18 mouse cellular contexts compared by ENCODE assay signal in the genomic region with DNA sequence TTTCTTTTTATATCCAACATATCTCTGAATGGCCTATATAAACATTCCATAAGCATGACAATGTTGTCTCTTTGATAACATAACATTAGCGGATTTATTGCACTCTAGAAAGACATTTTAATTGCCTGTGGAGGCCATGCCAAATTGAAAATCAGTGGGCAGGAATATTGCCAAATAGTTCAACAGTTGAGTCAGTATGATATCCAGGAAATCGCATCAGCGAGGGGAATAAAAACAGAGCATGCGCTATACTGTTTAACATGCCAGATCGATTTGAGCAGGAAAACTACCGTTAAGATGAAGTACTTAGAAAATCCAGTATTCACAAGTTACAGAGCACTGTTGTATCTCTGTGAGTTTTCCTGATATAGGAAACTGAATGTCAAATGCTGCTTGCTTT.
DNase-seq lines count a peak whose midpoint lies in the region; ATAC-seq and TF ChIP-seq lines count a peak whose summit lies in the region.
"Had no signal": no experiment of that assay in that cellular context is flagged by ENCODE, and none has a peak within 500 bp of the region (broad histone marks: within the 10 kb centered on the region; RNA-seq: fewer than 3 reads in every experiment).

No protein-coding gene starts in this region.

- H3K4me3 ChIP-seq in embryonic facial prominence, embryonic 13.5 days = no peak overlapping the region
- H3K4me3 ChIP-seq in embryonic facial prominence, embryonic 10.5 days = no peak overlapping the region
- no peak overlapping the region for H3K4me3 ChIP-seq in hindbrain, postnatal 0 days (ENCODE audit: low read length)
- H3K4me3 ChIP-seq in hindbrain, embryonic 12.5 days = no peak overlapping the region
- no peak overlapping the region for H3K4me3 ChIP-seq in neural tube, embryonic 13.5 days
- H3K4me3 ChIP-seq in gastrocnemius, adult 2 months = no peak overlapping the region
- H3K4me3 ChIP-seq: heart, adult 2 months; liver, embryonic 13.5 days; megakaryocyte, embryonic 14.5 days had no signal

- H3K27me3 ChIP-seq in embryonic facial prominence, embryonic 13.5 days = no peaks in the 10 kb centered on the region
- H3K27me3 ChIP-seq in embryonic facial prominence, embryonic 10.5 days (replicated peaks; ENCODE audit: low read depth, poor library complexity, severe bottlenecking) = no peaks in the 10 kb centered on the region
- H3K27me3 ChIP-seq in hindbrain, postnatal 0 days (ENCODE audit: insufficient read depth, low read length) = no peaks in the 10 kb centered on the region
- no peaks in the 10 kb centered on the region for H3K27me3 ChIP-seq in hindbrain, embryonic 12.5 days
- no peaks in the 10 kb centered on the region for H3K27me3 ChIP-seq in neural tube, embryonic 13.5 days
- H3K27me3 ChIP-seq: CH12.LX; liver, embryonic 13.5 days; megakaryocyte, embryonic 14.5 days had no signal

- H3K9me3 ChIP-seq in embryonic facial prominence, embryonic 13.5 days = no peaks in the 10 kb centered on the region
- H3K9me3 ChIP-seq in embryonic facial prominence, embryonic 10.5 days = no peaks in the 10 kb centered on the region
- no peaks in the 10 kb centered on the region for H3K9me3 ChIP-seq in hindbrain, postnatal 0 days (ENCODE audit: low read length)
- no peaks in the 10 kb centered on the region for H3K9me3 ChIP-seq in hindbrain, embryonic 12.5 days (replicated peaks)
- H3K9me3 ChIP-seq in neural tube, embryonic 13.5 days = no peaks in the 10 kb centered on the region
- H3K9me3 ChIP-seq: liver, embryonic 13.5 days; megakaryocyte, embryonic 14.5 days had no signal

- WGBS in embryonic facial prominence, embryonic 13.5 days = 56% methylated on average over 6 of the region's 6 CpGs
- 84% methylated on average over 6 of the region's 6 CpGs for WGBS in embryonic facial prominence, embryonic 10.5 days
- 54% methylated on average over 6 of the region's 6 CpGs for WGBS in hindbrain, postnatal 0 days
- WGBS in hindbrain, embryonic 12.5 days = 90% methylated on average over 6 of the region's 6 CpGs
- WGBS in neural tube, embryonic 13.5 days = 65% methylated on average over 6 of the region's 6 CpGs

- TF ChIP-seq CTCF in hindbrain, postnatal 0 days (IDR thresholded peaks at IDR 0.05; ENCODE audit: low read depth) = no peak
- no peak for TF ChIP-seq CTCF in gastrocnemius, adult 2 months (IDR thresholded peaks at IDR 0.05)

- intact Hi-C loops in gastrocnemius, adult 2 months (cut with DNase I) = no loop called here

- H3K4me2 ChIP-seq in embryonic facial prominence, embryonic 13.5 days = peak overlapping the region; percentile 24; the same call in 1 of the 2 replicates
- H3K4me2 ChIP-seq in hindbrain, postnatal 0 days (ENCODE audit: low read depth, low read length) = no peak overlapping the region
- no peak overlapping the region for H3K4me2 ChIP-seq in hindbrain, embryonic 12.5 days (replicated peaks)
- H3K4me2 ChIP-seq in neural tube, embryonic 13.5 days = 0 out of 2 replicates have a peak overlapping the region, but pooled peaks have one; percentile 9
- H3K4me2 ChIP-seq: liver, embryonic 13.5 days had no signal

- H3K36me3 ChIP-seq in embryonic facial prominence, embryonic 13.5 days = no peaks in the 10 kb centered on the region
- H3K36me3 ChIP-seq in embryonic facial prominence, embryonic 10.5 days (replicated peaks) = no peaks in the 10 kb centered on the region
- H3K36me3 ChIP-seq in hindbrain, postnatal 0 days (ENCODE audit: insufficient read depth, low read length) = no peaks in the 10 kb centered on the region
- H3K36me3 ChIP-seq in hindbrain, embryonic 12.5 days = no peaks in the 10 kb centered on the region
- no peaks in the 10 kb centered on the region for H3K36me3 ChIP-seq in neural tube, embryonic 13.5 days
- H3K36me3 ChIP-seq: liver, embryonic 13.5 days had no signal

- DNase-seq in embryonic facial prominence, embryonic 10.5 days (ENCODE audit: low spot score) = no peak
- peak; percentile 20 for DNase-seq in hindbrain, postnatal 0 days (ENCODE audit: low spot score)
- DNase-seq in neural tube, embryonic 10.5 days (ENCODE audit: extremely low spot score, low spot score) = no peak
- DNase-seq in gastrocnemius, adult 2 months = no peak
- no peak for DNase-seq in left cerebral cortex, adult 8-10 months (ENCODE audit: low spot score in 2 of 2)
- DNase-seq: adrenal gland, postnatal 25 days; heart, adult 2 months; heart, postnatal 14 days; kidney, postnatal 14 days; liver, embryonic 13.5 days had no signal

- H3K27ac ChIP-seq in embryonic facial prominence, embryonic 13.5 days = no peak overlapping the region
- no peak overlapping the region for H3K27ac ChIP-seq in embryonic facial prominence, embryonic 10.5 days (replicated peaks)
- no peak overlapping the region for H3K27ac ChIP-seq in hindbrain, postnatal 0 days
- no peak overlapping the region for H3K27ac ChIP-seq in hindbrain, embryonic 12.5 days
- H3K27ac ChIP-seq in neural tube, embryonic 13.5 days (replicated peaks) = no peak overlapping the region
- no peak overlapping the region for H3K27ac ChIP-seq in gastrocnemius, adult 2 months
- H3K27ac ChIP-seq: heart, adult 2 months; liver, embryonic 13.5 days had no signal

- ATAC-seq in embryonic facial prominence, embryonic 13.5 days (ENCODE audit: insufficient number of reproducible peaks, insufficient read depth, low FRiP score, low TSS enrichment, low read depth) = no peak
- no peak for ATAC-seq in hindbrain, postnatal 0 days
- no peak for ATAC-seq in hindbrain, embryonic 12.5 days (ENCODE audit: low FRiP score)
- no peak for ATAC-seq in neural tube, embryonic 13.5 days (ENCODE audit: low read depth)
- ATAC-seq: activated CD4-positive, CD25-positive, alpha-beta regulatory T cell, adult 4 months; inflammation-experienced regulatory T-cells, adult 6 months; lung, postnatal 0 days had no signal

- H3K4me1 ChIP-seq in embryonic facial prominence, embryonic 13.5 days = no peaks in the 10 kb centered on the region
- H3K4me1 ChIP-seq in embryonic facial prominence, embryonic 10.5 days = no peaks in the 10 kb centered on the region
- no peaks in the 10 kb centered on the region for H3K4me1 ChIP-seq in hindbrain, postnatal 0 days (ENCODE audit: insufficient read depth, low read length)
- H3K4me1 ChIP-seq in hindbrain, embryonic 12.5 days = no peaks in the 10 kb centered on the region
- no peaks in the 10 kb centered on the region for H3K4me1 ChIP-seq in neural tube, embryonic 13.5 days (replicated peaks)
- H3K4me1 ChIP-seq: liver, embryonic 13.5 days; megakaryocyte, embryonic 14.5 days had no signal

- no peak overlapping the region for H3K9ac ChIP-seq in embryonic facial prominence, embryonic 13.5 days
- H3K9ac ChIP-seq in hindbrain, postnatal 0 days (replicated peaks; ENCODE audit: low read length) = no peak overlapping the region
- H3K9ac ChIP-seq in hindbrain, embryonic 12.5 days = no peak overlapping the region
- no peak overlapping the region for H3K9ac ChIP-seq in neural tube, embryonic 13.5 days
- H3K9ac ChIP-seq: liver, embryonic 13.5 days had no signal

Comparison
In these comparisons a context has a peak if more than half of its experiments do, and no peak if none do; other contexts are left out.
1. H3K4me2 ChIP-seq: peak in embryonic facial prominence, embryonic 13.5 days (single experiment) and neural tube, embryonic 13.5 days (single experiment); none in hindbrain, postnatal 0 days (single experiment) and hindbrain, embryonic 12.5 days (single experiment).